Mouse (Mus musculus) heart, postnatal 4 days (tissue): ENCODE results near the gene Tfap2a. TPM values are rescaled to one million over a fixed set of nuclear protein-coding genes. Genes with fewer than 3 reads are reported as not detected.

Source experiments
- DNase-seq: peaks from one replicate; pipeline ENCODE4 v3.0.0; 2021
- total RNA-seq, 2 experiments: library from RNA; stranded (reverse); gene quantifications; 2 replicates each; pipeline ENCODE4 v1.2.3; 2021

Tfap2a gene
- total RNA-seq, 2 experiments from 2014 or later: 0.27 TPM; not detected in 1

- DNase-seq: no peak
Measured at GRCm38 (mm10) chr13:40733542-40734151, 4.5 kb downstream of the Tfap2a start.

- DNase-seq: no peak
Measured at GRCm38 (mm10) chr13:40732816-40733541, 5.2 kb downstream of the Tfap2a start.

- DNase-seq: no peak
Measured at GRCm38 (mm10) chr13:40732085-40732484, 6.1 kb downstream of the Tfap2a start.

- peak; percentile 39 for DNase-seq
Measured at GRCm38 (mm10) chr13:40731179-40731841, 6.9 kb downstream of the Tfap2a start.

GRCm38 (mm10) chr13:40730651-40731178, 7.5 kb downstream of the Tfap2a start:
- peak; percentile 31 for DNase-seq

- DNase-seq: no peak
Measured at GRCm38 (mm10) chr13:40729592-40730431, 8.4 kb downstream of the Tfap2a start.

GRCm38 (mm10) chr13:40729037-40729436, 9.1 kb downstream of the Tfap2a start:
- DNase-seq: no peak

GRCm38 (mm10) chr13:40728626-40728990, 9.6 kb downstream of the Tfap2a start:
- no peak for DNase-seq

- DNase-seq: no peak
Measured at GRCm38 (mm10) chr13:40727731-40728625, 10.2 kb downstream of the Tfap2a start.

- DNase-seq: no peak
Measured at GRCm38 (mm10) chr13:40725924-40726323, 12.3 kb downstream of the Tfap2a start.

- DNase-seq: no peak
Measured at GRCm38 (mm10) chr13:40723598-40723920, 14.6 kb downstream of the Tfap2a start.

GRCm38 (mm10) chr13:40722741-40723597, 15.2 kb downstream of the Tfap2a start:
- peak; percentile 94 for DNase-seq

- DNase-seq: no peak
Measured at GRCm38 (mm10) chr13:40719741-40720082, 18.5 kb downstream of the Tfap2a start.

- no peak for DNase-seq
Measured at GRCm38 (mm10) chr13:40719066-40719740, 19.0 kb downstream of the Tfap2a start.

- DNase-seq: no peak
Measured at GRCm38 (mm10) chr13:40716771-40717716, 21.1 kb downstream of the Tfap2a start.

GRCm38 (mm10) chr13:40714531-40714930, 23.6 kb downstream of the Tfap2a start:
- no peak for DNase-seq

- DNase-seq: no peak
Measured at GRCm38 (mm10) chr13:40713681-40714080, 24.5 kb downstream of the Tfap2a start.

GRCm38 (mm10) chr13:40713241-40713640, 24.9 kb downstream of the Tfap2a start:
- no peak for DNase-seq

GRCm38 (mm10) chr13:40712526-40712832, 25.7 kb downstream of the Tfap2a start:
- DNase-seq: no peak
